Comparison of ENCODE assay signal across 9 mouse cellular contexts in genomic region chr13:21919836-21920431, GRCm38 (mm10). TPM values are rescaled to one million over a fixed set of nuclear protein-coding genes. Genes with fewer than 3 reads are reported as not detected.
DNase-seq lines count a peak whose midpoint lies in the region; ATAC-seq lines count a peak whose summit lies in the region.
"Had no signal": no experiment of that assay in that cellular context is flagged by ENCODE, and none has a peak within 500 bp of the region (broad histone marks: within the 10 kb centered on the region; RNA-seq: fewer than 3 reads in every experiment).

No protein-coding gene starts in this region.

- 0 out of 2 replicates have a peak, but pooled peaks cover 3% of the 10 kb centered on the region for H3K27me3 ChIP-seq in intestine, embryonic 15.5 days (replicated peaks)
- no peaks in the 10 kb centered on the region; the same call in 1 of the 2 replicates for H3K27me3 ChIP-seq in stomach, embryonic 16.5 days (ENCODE audit: control insufficient read depth, insufficient read depth, low read length)
- peaks cover 49% of the 10 kb centered on the region for H3K27me3 ChIP-seq in hindbrain, embryonic 12.5 days

- 0 out of 2 replicates have a peak, but pooled peaks have one; percentile 12 for ATAC-seq in intestine, embryonic 15.5 days
- no peak for ATAC-seq in stomach, embryonic 16.5 days (ENCODE audit: insufficient read depth, low FRiP score)
- ATAC-seq in hindbrain, embryonic 12.5 days (ENCODE audit: low FRiP score), result no peak

- H3K4me2 ChIP-seq in intestine, embryonic 15.5 days (replicated peaks), result peak overlapping the region; percentile 74
- peak overlapping the region; percentile 73 for H3K4me2 ChIP-seq in stomach, embryonic 16.5 days (ENCODE audit: low read depth, low read length)
- H3K4me2 ChIP-seq in hindbrain, embryonic 12.5 days (replicated peaks), result no peak overlapping the region

- no peak overlapping the region for H3K9ac ChIP-seq in intestine, embryonic 15.5 days
- H3K9ac ChIP-seq in stomach, embryonic 16.5 days (ENCODE audit: low read length), result no peak overlapping the region
- H3K9ac ChIP-seq in hindbrain, embryonic 12.5 days, result no peak overlapping the region

- H3K9me3 ChIP-seq in intestine, embryonic 15.5 days, result no peaks in the 10 kb centered on the region
- no peaks in the 10 kb centered on the region for H3K9me3 ChIP-seq in stomach, embryonic 16.5 days (replicated peaks; ENCODE audit: control insufficient read depth, low read length)
- H3K9me3 ChIP-seq in hindbrain, embryonic 12.5 days (replicated peaks), result no peaks in the 10 kb centered on the region

- H3K36me3 ChIP-seq in intestine, embryonic 15.5 days, result no peaks in the 10 kb centered on the region
- H3K36me3 ChIP-seq in stomach, embryonic 16.5 days (ENCODE audit: control insufficient read depth, insufficient read depth, low read length), result no peaks in the 10 kb centered on the region
- H3K36me3 ChIP-seq in hindbrain, embryonic 12.5 days, result no peaks in the 10 kb centered on the region

- H3K4me1 ChIP-seq in intestine, embryonic 15.5 days (replicated peaks), result no peaks in the 10 kb centered on the region
- no peaks in the 10 kb centered on the region for H3K4me1 ChIP-seq in stomach, embryonic 16.5 days (ENCODE audit: control insufficient read depth, insufficient read depth, low read length)
- peaks cover 9% of the 10 kb centered on the region for H3K4me1 ChIP-seq in hindbrain, embryonic 12.5 days

- intact Hi-C loops in heart, postnatal 10 days (cut with DNase I), result loop anchor here (5.0 kb wide), 1 partner anchor 48 kb away; no protein-coding TSS in a partner anchor

- 8% methylated on average over 11 of the region's 11 CpGs for WGBS in intestine, embryonic 15.5 days
- 11% methylated on average over 11 of the region's 11 CpGs for WGBS in stomach, embryonic 16.5 days
- WGBS in hindbrain, embryonic 12.5 days, result 4% methylated on average over 11 of the region's 11 CpGs

- peak; percentile 56 for DNase-seq in heart, adult 11 months
- DNase-seq in heart, postnatal 10 days, result no peak
- DNase-seq in thymus, postnatal 0 days (ENCODE audit: low spot score), result peak; percentile 54
- no peak for DNase-seq in thymus, adult 18-20 months
- no peak for DNase-seq in layer of hippocampus, adult 11-12 months (ENCODE audit: low spot score)
- DNase-seq: left cerebral cortex, postnatal 4 days had no signal

- H3K27ac ChIP-seq in intestine, embryonic 15.5 days, result no peak overlapping the region
- no peak overlapping the region for H3K27ac ChIP-seq in stomach, embryonic 16.5 days (ENCODE audit: low read length)
- H3K27ac ChIP-seq in hindbrain, embryonic 12.5 days, result no peak overlapping the region

- no peak overlapping the region for H3K4me3 ChIP-seq in intestine, embryonic 15.5 days (replicated peaks)
- no peak overlapping the region for H3K4me3 ChIP-seq in stomach, embryonic 16.5 days (replicated peaks; ENCODE audit: low read length)
- no peak overlapping the region for H3K4me3 ChIP-seq in hindbrain, embryonic 12.5 days

RNA-seq across cellular contexts. Expression of gene Zfp184, which starts 25.0 kb away (rescaled TPM):
- total RNA-seq in heart, postnatal 10 days (2021), result 1 to 10 TPM; 1.4 to 1.9 TPM
- polyA plus RNA-seq in thymus, postnatal 0 days (2015; fragmentation: Nextera tagmentation; extraction: Ambion mirVana), result 3.7 and 4.4 TPM in 2 replicates
- 6.2 and 7.5 TPM in 2 replicates for polyA plus RNA-seq in intestine, embryonic 15.5 days (2015; fragmentation: Nextera tagmentation; extraction: Ambion mirVana)
- polyA plus RNA-seq in stomach, embryonic 16.5 days (2015; fragmentation: Nextera tagmentation; extraction: Ambion mirVana), result 5.3 and 6.2 TPM in 2 replicates
- 19.1 and 20.5 TPM in 2 replicates for polyA plus RNA-seq in hindbrain, embryonic 12.5 days (2016; fragmentation: Nextera tagmentation; extraction: Ambion mirVana)

Comparison
In these comparisons a context has a peak if more than half of its experiments do, and no peak if none do; other contexts are left out.
1. DNase-seq: peak in heart, adult 11 months (single experiment) and thymus, postnatal 0 days (single experiment); none in heart, postnatal 10 days (0 of 2), thymus, adult 18-20 months (0 of 2) and layer of hippocampus, adult 11-12 months (single experiment).